Mouse (Mus musculus): ENCODE measurements around the gene Eps8l1.

- TF ChIP-seq CTCF (IDR thresholded peaks at IDR 0.05; ENCODE audit: borderline replicate concordance, insufficient read depth, low read length), result no peak
- TF ChIP-seq POLR2A (IDR thresholded peaks at IDR 0.05; ENCODE audit: low read depth, low read length), result peak; percentile 77
These were observed 15.2 kb upstream of the Eps8l1 start, which contains the start of gene Rdh13 for GRCm38 (mm10) chr7:4445216-4445791.

Data from embryonic fibroblast, embryonic 13.5 days (primary cell).